Mouse (Mus musculus) bone marrow macrophage, adult 2 months (primary cell): ENCODE measurements around the gene Gzmd.
"Not testable (repeated sequence)": the region's sequence is repeated elsewhere in the genome, so short reads cannot be mapped to it uniquely, and the experiment has no call there.

ENCODE experiments used
- CTCF ChIP-seq: IDR thresholded peaks from 2 replicates; pipeline ENCODE4 v1.5.1; 2012; ENCODE audit warnings: low read depth, mild to moderate bottlenecking, low read length, moderate library complexity
- POLR2A ChIP-seq: IDR thresholded peaks from 2 replicates; pipeline ENCODE4 v1.6.1; 2012; ENCODE audit warnings: mild to moderate bottlenecking, low read depth, low read length, borderline replicate concordance

GRCm38 (mm10) chr14:56133675-56134074, 1.3 kb upstream of the Gzmd start:
- TF ChIP-seq CTCF, POLR2A: not testable (repeated sequence)
